Mouse (Mus musculus): ENCODE measurements around the gene Gtpbp2.

Gtpbp2 gene

GRCm38 (mm10) chr17:46154336-46154735, 6.5 kb upstream of the Gtpbp2 start:
- DNase-seq, result no peak

GRCm38 (mm10) chr17:46156680-46157079, 4.2 kb upstream of the Gtpbp2 start:
- no peak for DNase-seq

DNA sequence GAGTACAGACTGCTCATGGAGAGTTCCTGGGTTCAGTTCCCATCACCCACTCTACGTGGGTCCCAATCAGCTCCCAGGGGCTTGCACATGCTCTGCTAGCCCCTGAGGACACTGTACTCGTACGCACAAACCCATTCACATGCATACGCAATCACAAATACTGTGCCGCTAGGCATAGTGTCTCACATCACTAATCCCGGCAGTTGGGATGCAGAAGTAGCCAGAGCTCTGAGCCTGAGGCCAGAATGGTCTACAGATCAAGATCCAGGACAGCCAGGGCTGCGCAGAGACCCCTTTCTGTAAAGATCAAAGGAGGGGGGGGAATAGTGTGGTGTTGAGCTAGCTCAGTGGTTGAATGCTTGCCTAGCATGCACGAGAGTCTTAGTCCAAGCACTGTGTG, 3.7 kb upstream of the Gtpbp2 start:
- DNase-seq, result no peak

- no peak for DNase-seq
These were observed 1.6 kb upstream of the Gtpbp2 start for GRCm38 (mm10) chr17:46159236-46159635.

- peak; percentile 84 for DNase-seq
These were observed 656 bp upstream of the Gtpbp2 start for GRCm38 (mm10) chr17:46160090-46160662.

DNA sequence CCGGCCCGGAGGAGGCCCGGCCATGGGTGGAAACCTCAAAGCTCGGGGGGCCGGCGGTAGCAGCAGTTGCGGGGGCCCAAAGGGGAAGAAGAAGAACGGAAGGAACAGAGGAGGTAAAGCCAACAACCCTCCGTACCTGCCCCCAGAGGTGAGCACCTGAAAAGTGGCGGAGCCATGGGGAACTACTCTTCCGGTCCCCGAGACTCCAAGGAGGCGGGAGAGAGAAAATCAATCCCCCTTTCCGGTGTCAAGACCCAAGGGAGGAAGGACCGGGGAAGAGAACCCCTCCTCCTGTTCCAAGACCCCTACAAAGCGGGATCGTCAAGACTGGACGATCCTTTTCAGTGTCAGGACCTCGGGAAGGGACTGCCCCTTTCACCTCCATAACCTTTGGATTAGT, 347 bp downstream of the Gtpbp2 start:
- DNase-seq, result no peak

DNA sequence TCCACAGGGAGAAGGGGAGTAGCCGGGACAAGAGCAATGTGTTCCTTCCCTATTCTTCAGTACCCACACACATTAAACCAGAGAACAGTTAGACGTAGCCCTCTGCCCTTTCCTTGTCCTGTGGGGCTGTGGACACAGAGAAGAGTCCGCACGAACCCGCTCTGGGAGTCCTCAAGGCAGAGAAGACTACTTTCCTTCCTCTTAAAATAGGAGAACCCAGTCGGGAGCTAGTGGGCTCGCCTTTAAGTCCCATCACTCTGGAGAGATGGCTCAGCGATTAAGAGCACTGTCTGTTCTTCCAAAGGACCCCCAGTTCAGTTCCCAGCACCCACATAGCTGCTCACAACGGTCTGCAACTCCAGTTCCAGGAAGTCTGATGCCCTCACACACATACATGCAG, 878 bp downstream of the Gtpbp2 start:
- DNase-seq, result no peak

GRCm38 (mm10) chr17:46162551-46162950, 1.7 kb downstream of the Gtpbp2 start:
- DNase-seq, result no peak

- DNase-seq, result no peak
These were observed 2.2 kb downstream of the Gtpbp2 start for GRCm38 (mm10) chr17:46162951-46163421.

DNA sequence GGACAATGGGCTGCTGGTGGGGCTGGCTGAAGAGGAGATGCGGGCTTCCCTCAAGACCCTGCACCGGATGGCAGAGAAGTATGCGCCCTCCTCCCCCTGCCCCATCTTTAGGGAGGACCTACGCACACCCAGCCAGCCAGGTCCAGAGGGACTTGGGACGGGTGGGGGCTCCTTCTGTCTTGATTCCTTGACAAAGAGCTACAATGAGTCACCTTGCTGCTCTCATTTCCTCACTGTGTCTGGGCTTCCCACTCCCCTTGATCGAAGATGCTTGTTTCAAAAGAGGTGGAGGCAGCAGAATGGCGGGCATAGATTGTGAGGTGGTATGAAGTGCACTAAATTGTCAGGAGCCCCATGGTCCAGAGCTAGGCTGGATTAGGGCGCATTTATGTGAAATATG, 3.5 kb downstream of the Gtpbp2 start:
- no peak for DNase-seq

GRCm38 (mm10) chr17:46164791-46165190, 4.0 kb downstream of the Gtpbp2 start:
- no peak for DNase-seq

GRCm38 (mm10) chr17:46165460-46165859, 4.6 kb downstream of the Gtpbp2 start:
- DNase-seq, result no peak

- DNase-seq, result no peak
These were observed 5.4 kb downstream of the Gtpbp2 start for GRCm38 (mm10) chr17:46166270-46166669.

DNA sequence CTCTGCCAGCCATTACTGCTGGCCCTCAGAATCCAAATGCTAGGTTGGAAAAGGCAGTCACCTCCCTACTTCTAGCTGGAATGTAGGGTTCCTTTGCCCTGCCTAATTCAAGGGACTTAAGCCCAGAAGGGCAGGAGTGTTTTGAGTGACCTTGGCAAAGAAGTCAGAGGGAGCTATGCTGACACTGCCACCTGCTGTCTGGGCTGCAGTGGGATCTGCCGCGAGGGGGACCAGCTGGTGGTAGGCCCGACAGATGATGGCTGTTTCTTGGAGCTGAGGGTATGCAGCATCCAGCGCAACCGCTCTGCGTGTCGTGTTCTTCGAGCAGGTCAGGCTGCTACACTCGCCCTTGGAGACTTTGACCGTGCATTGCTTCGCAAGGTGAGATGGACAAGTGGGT, 6.2 kb downstream of the Gtpbp2 start:
- no peak for DNase-seq

DNA sequence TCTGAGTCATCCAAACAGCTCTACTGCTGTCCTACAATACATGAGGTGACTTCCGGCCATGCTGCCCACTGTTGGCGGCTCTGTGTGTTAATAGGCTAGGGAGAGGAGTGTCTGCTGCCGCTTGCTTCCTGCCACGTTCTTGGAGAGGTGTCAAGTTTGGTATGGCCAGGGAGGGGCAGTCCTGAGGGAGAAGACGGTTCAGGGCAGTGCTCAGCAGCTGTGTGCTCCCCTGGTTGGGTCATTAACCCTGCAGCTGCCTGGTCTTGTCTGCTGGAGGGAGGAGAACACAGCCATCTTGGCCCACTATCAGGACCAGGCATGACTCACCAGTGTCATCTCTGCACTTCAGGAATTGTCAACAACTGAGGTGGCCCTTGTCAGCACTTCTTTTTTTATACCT, 7.5 kb downstream of the Gtpbp2 start:
- no peak for DNase-seq

DNA sequence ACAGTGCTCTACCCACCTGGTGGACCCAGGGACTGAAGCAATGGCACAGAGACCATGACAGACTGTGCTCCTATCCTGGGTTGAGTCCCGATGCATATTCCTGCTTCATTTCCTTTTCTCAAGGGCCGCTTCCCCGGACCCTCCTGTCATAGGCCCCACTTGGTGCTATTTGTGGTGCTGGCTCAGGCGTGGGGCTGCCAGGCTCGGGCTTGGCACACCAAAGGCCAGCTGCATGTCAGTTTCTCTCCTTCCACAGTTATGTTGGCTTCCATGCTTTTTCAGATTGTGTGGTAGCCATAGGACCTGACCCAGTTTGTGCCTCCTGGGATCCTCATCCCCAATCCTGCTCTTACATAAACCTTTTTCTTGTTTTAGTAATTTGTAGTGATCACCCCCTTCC, 7.9 kb downstream of the Gtpbp2 start:
- no peak for DNase-seq

DNA sequence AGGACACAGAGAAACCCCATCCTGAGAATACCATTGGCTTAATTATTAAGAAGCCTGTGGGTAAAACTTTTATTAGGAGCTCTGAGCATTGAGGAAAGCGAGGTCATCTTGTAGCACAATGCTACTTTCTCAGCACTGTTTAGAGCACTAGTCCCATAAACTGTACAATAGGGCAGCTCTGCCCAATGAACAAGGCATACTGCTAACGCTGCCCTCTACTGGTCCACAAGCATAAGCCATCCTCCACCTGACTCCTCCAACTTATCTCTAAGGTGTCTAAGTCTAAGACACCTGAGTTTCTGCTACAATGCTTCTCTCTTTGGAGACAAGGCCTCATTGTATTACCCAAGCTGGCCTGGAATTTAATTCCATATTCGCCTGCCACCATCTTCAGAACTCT, 9.7 kb downstream of the Gtpbp2 start:
- peak in 1 of 2 experiments; percentile 24 for DNase-seq

DNA sequence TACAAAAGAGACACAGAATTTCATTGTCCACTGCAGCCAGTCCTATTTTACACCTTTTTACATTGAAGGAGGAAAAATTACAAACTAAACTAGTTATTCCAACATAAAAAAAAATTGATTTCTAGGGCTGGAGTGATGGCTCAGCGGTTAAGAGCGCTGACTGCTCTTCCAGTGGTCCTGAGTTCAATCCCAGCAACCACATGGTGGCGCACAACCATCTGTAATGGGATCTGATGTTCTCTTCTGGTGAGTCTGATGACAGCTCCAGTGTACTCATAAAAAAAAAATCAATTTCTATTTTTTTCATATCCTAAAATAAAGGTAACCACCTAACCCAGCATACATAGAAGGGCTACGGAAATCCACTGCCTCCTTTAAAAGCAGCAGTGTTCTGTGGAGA, 21.4 kb downstream of the Gtpbp2 start:
- no peak for DNase-seq

- DNase-seq, result no peak
These were observed 28.0 kb downstream of the Gtpbp2 start for GRCm38 (mm10) chr17:46188829-46189228.

DNA sequence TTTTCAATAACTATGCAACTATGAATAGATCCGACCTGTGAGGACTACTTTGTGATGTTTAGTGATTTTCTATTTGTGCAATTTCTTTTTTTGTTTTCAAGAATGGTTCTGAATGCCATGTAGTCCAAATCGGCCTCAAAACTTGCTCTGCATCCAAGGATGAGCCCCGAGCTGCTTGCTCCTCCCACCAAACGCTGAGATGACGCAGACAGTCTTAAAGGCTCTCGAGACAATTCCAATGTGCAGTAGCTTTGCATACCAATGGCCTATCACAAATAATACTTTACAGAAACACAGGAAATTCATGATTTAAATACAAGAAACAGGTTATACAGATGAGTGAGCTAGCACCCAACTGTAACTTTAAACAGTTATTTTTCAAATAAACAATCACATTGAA, 40.3 kb downstream of the Gtpbp2 start:
- DNase-seq, result no peak

GRCm38 (mm10) chr17:46202421-46203071, 41.7 kb downstream of the Gtpbp2 start, which contains the start of the genes Polh and Xpo5:
Gene Polh, minus strand, starts transcription at chr17:46202645.
Gene Xpo5, plus strand, starts transcription at chr17:46202782.
- DNase-seq, result peak; percentile 89 to 96

GRCm38 (mm10) chr17:46203078-46203477, 42.2 kb downstream of the Gtpbp2 start:
- DNase-seq, result peak in 1 of 2 experiments; percentile 17

GRCm38 (mm10) chr17:46206676-46207075, 45.8 kb downstream of the Gtpbp2 start:
- DNase-seq, result no peak

- DNase-seq, result no peak
These were observed 49.7 kb downstream of the Gtpbp2 start for GRCm38 (mm10) chr17:46210550-46210949.

Measured in cerebellum, adult 18-20 months (tissue).